Mouse (Mus musculus) neural tube, embryonic 15.5 days (tissue): Measurements from ENCODE around the gene Ppard. TPM values are rescaled to one million over a fixed set of nuclear protein-coding genes. Genes with fewer than 3 reads are reported as not detected.
"Not testable (repeated sequence)": the region's sequence is repeated elsewhere in the genome, so short reads cannot be mapped to it uniquely, and the experiment has no call there.

Experiments
- ATAC-seq: fragments of 200-750 bp; cut with Nextera tagmentation; 2 replicates; pipeline ENCODE4 v1.8.0; 2017; ENCODE audit warnings: mild to moderate bottlenecking, moderate TSS enrichment, moderate library complexity; ENCODE audit not compliant: low FRiP score
- H3K27ac ChIP-seq: fragments of 300-500 bp; sonication (generic); replicated peaks from 2 replicates; pipeline ENCODE4 v1.5.1; 2015; ENCODE audit warnings: mild to moderate bottlenecking, inconsistent platforms
- H3K27me3 ChIP-seq: fragments of 300-500 bp; sonication (generic); replicated peaks from 2 replicates; pipeline ENCODE4 v1.6.1; 2015; ENCODE audit warnings: inconsistent platforms
- H3K36me3 ChIP-seq: fragments of 300-500 bp; sonication (generic); 2 replicates; pipeline ENCODE4 v1.6.1; 2015; ENCODE audit warnings: inconsistent platforms
- H3K4me1 ChIP-seq: fragments of 300-500 bp; sonication (generic); 2 replicates; pipeline ENCODE4 v1.6.1; 2015; ENCODE audit warnings: inconsistent platforms
- H3K4me2 ChIP-seq: fragments of 300-500 bp; sonication (generic); 2 replicates; pipeline ENCODE4 v1.6.1; 2015; ENCODE audit warnings: inconsistent platforms, mild to moderate bottlenecking, moderate library complexity
- H3K4me3 ChIP-seq: fragments of 300-500 bp; sonication (generic); replicated peaks from 2 replicates; pipeline ENCODE4 v1.5.1; 2015; ENCODE audit warnings: mild to moderate bottlenecking, inconsistent platforms
- H3K9ac ChIP-seq: fragments of 300-500 bp; sonication (generic); replicated peaks from 2 replicates; pipeline ENCODE4 v1.6.1; 2015; ENCODE audit warnings: mild to moderate bottlenecking, inconsistent platforms
- H3K9me3 ChIP-seq: fragments of 300-500 bp; sonication (generic); replicated peaks from 2 replicates; pipeline ENCODE4 v1.6.1; 2016; ENCODE audit warnings: inconsistent platforms
- WGBS: fragments of 180-500 bp; shearing (Covaris S2); methylation state at CpG from one replicate; pipeline ENCODE4 v1.1.7; 2015; ENCODE audit warnings: mixed read lengths; 5-methylcytosine and 5-hydroxymethylcytosine counted together
- polyA plus RNA-seq: library from polyadenylated mRNA; unstranded; fragments of >200 nt; fragmentation: Nextera tagmentation; extraction: Ambion mirVana; gene quantifications from 2 replicates; pipeline ENCODE4 v1.2.1, GENCODE M21; 2015

Ppard gene
- polyA plus RNA-seq, 1 experiment from 2014 or later: 1.3 TPM

GRCm38 (mm10) chr17:28325751-28326150 lies 93.3 kb downstream of the Ppard start:
- H3K9me3 ChIP-seq: no peaks in the 10 kb centered on the region
- H3K27me3 ChIP-seq: no peaks in the 10 kb centered on the region
- H3K36me3 ChIP-seq: peaks cover 9% of the 10 kb centered on the region; the same call in 1 of the 2 replicates
- no peak overlapping the region for H3K9ac ChIP-seq
- no peak overlapping the region for H3K4me2 ChIP-seq
- H3K27ac ChIP-seq: no peak overlapping the region
- H3K4me1 ChIP-seq: peaks cover 24% of the 10 kb centered on the region
- no peak for ATAC-seq
- H3K4me3 ChIP-seq: no peak overlapping the region
- WGBS: 95% methylated on average over 8 of the region's 8 CpGs

GRCm38 (mm10) chr17:28326951-28327350 lies 94.5 kb downstream of the Ppard start:
- peaks cover 31% of the 10 kb centered on the region for H3K4me1 ChIP-seq
- no peak overlapping the region for H3K4me2 ChIP-seq
- H3K9ac ChIP-seq: peak overlapping the region; percentile 34; the same call in 1 of the 2 replicates
- peaks cover 19% of the 10 kb centered on the region for H3K36me3 ChIP-seq
- ATAC-seq: no peak
- no peak overlapping the region for H3K4me3 ChIP-seq
- H3K27ac ChIP-seq: no peak overlapping the region
- no peaks in the 10 kb centered on the region for H3K27me3 ChIP-seq
- no peaks in the 10 kb centered on the region for H3K9me3 ChIP-seq
- WGBS: 92% methylated on average over 3 of the region's 3 CpGs

DNA sequence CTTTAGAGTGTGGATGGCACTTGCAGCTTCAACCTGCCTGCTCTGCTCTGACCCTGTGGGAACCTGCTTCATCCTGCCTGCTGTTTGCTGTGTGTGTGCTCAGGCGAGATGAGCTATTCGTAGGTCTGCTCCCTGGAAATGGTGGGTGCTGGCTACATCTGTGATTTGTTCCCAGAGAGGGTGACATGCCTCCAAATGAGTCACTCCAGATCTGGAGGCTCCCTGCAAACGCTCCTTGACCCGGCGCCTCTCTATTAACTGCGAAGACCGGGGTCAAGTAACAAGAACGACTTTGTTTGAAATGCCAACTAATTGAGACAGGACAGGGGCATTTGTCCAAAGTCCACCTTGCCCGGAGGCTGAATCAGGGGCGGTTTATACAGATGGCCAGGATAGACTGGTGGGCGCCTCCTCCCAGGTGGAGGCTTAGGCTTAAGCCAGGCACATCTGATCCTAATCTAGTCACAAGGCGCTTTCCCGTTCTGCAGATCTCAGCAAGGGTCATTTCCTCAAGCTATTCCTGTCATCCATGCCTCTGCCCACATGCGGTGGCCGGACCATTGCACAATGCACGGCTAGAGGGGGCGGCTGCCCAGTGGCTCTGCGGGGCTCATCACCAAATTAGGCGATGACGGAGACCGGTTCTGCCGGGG lies 95.3 kb downstream of the Ppard start:
- Histone ChIP-seq H3K9ac (peak overlapping the region; percentile 98), H3K36me3 (peaks cover 19% of the 10 kb centered on the region), H3K4me1 (peaks cover 37% of the 10 kb centered on the region), H3K27ac (peak overlapping the region; percentile 93), H3K4me3 (peak overlapping the region; percentile 77), H3K9me3 (no peaks in the 10 kb centered on the region), H3K27me3 (no peaks in the 10 kb centered on the region), H3K4me2 (peak overlapping the region; percentile 90)
- 14% methylated on average over 22 of the region's 22 CpGs for WGBS
- ATAC-seq: peak; percentile 49

GRCm38 (mm10) chr17:28328366-28328928 lies 95.9 kb downstream of the Ppard start, which contains the start of gene Rpl10a:
TSS of gene Rpl10a (plus strand) at chr17:28328471.
- peak within 1 kb of the TSS; percentile 77 for H3K4me3 ChIP-seq
- peak within 1 kb of the TSS; percentile 93 for H3K27ac ChIP-seq
- peak; percentile 88 for ATAC-seq
- under 1% methylated on average over 67 of the region's 67 CpGs for WGBS
- no peaks in the 10 kb centered on the region for H3K27me3 ChIP-seq
- peaks cover 42% of the 10 kb centered on the region for H3K4me1 ChIP-seq
- no peaks in the 10 kb centered on the region for H3K9me3 ChIP-seq
- H3K36me3 ChIP-seq: peaks cover 19% of the 10 kb centered on the region
- H3K4me2 ChIP-seq: peak within 1 kb of the TSS; percentile 90
- peak within 1 kb of the TSS; percentile 98 for H3K9ac ChIP-seq

DNA sequence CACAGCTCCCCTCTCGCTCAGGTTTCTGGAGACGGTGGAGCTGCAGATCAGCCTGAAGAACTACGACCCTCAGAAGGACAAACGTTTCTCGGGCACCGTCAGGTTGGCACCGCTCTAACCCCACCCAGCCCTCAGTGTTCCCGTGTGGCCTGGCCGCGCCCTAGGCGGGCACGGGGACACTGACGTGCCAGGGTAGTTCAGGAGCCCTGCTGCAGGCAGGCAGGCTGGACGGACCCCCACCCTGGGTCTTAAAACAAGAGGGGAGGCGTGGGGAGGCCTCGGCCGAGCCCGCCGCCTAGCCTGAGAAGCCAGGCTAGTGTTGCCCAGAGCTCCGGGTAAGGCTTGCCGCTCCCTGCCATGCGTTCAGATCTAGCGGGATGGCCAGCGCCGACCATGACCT lies 96.4 kb downstream of the Ppard start:
- 0% methylated on average over 25 of the region's 25 CpGs for WGBS
- Histone ChIP-seq H3K9me3 (no peaks in the 10 kb centered on the region), H3K4me3 (peak overlapping the region; percentile 77), H3K36me3 (peaks cover 19% of the 10 kb centered on the region), H3K9ac (peak overlapping the region; percentile 98), H3K27ac (peak overlapping the region; percentile 93), H3K4me2 (peak overlapping the region; percentile 90), H3K27me3 (no peaks in the 10 kb centered on the region), H3K4me1 (peaks cover 44% of the 10 kb centered on the region)
- ATAC-seq: peak; percentile 30; the same call in 1 of the 2 replicates

- Histone ChIP-seq H3K4me1 (peaks cover 44% of the 10 kb centered on the region), H3K4me2 (peak overlapping the region; percentile 90), H3K27me3 (no peaks in the 10 kb centered on the region), H3K9me3 (no peaks in the 10 kb centered on the region), H3K27ac (peak overlapping the region; percentile 18; the same call in 1 of the 2 replicates), H3K9ac (peak overlapping the region; percentile 98), H3K36me3 (peaks cover 19% of the 10 kb centered on the region), H3K4me3 (peak overlapping the region; percentile 77)
- WGBS: 6% methylated on average over 4 of the region's 4 CpGs
- ATAC-seq: no peak
Measured at GRCm38 (mm10) chr17:28329503-28330231, 97.2 kb downstream of the Ppard start.

- 44% methylated on average over 2 of the region's 2 CpGs for WGBS
- Histone ChIP-seq H3K4me1 (peaks cover 44% of the 10 kb centered on the region), H3K36me3 (peaks cover 19% of the 10 kb centered on the region), H3K9me3 (no peaks in the 10 kb centered on the region), H3K4me2 (peak overlapping the region; percentile 90), H3K27ac (no peak overlapping the region), H3K27me3 (no peaks in the 10 kb centered on the region), H3K9ac (peak overlapping the region; percentile 98), H3K4me3 (peak overlapping the region; percentile 77)
- no peak for ATAC-seq
Measured at GRCm38 (mm10) chr17:28330232-28330546, 97.7 kb downstream of the Ppard start.

DNA sequence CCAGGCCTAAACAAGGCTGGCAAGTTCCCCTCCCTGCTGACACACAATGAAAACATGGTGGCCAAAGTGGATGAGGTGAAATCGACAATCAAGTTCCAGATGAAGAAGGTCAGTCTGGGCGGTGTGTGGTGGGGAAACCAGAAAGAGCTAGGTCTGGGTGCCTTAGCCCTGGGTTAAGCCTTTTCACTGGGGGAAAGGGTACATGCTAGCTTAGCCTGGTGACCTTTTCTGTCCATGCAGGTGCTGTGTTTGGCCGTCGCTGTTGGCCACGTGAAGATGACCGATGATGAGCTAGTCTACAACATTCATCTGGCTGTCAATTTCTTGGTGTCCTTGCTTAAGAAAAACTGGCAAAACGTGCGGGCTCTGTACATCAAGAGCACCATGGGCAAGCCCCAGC lies 98.1 kb downstream of the Ppard start:
- ATAC-seq, H3K9ac ChIP-seq, H3K9me3 ChIP-seq, H3K27me3 ChIP-seq, H3K4me2 ChIP-seq, H3K4me3 ChIP-seq, H3K27ac ChIP-seq: not testable (repeated sequence)
- peaks cover 19% of the 10 kb centered on the region for H3K36me3 ChIP-seq
- H3K4me1 ChIP-seq: peaks cover 44% of the 10 kb centered on the region
- WGBS: 72% methylated on average over 8 of the region's 8 CpGs

- 38% methylated on average over 5 of the region's 7 CpGs for WGBS
- no peak for ATAC-seq
- 0 out of 2 replicates have a peak overlapping the region, but pooled peaks have one; percentile 5 for H3K4me2 ChIP-seq
- no peak overlapping the region for H3K4me3 ChIP-seq
- H3K9ac ChIP-seq: no peak overlapping the region
- peaks cover 19% of the 10 kb centered on the region for H3K36me3 ChIP-seq
- no peaks in the 10 kb centered on the region for H3K9me3 ChIP-seq
- no peaks in the 10 kb centered on the region for H3K27me3 ChIP-seq
- H3K4me1 ChIP-seq: peaks cover 44% of the 10 kb centered on the region
- no peak overlapping the region for H3K27ac ChIP-seq
Measured at GRCm38 (mm10) chr17:28331241-28332112, 99.0 kb downstream of the Ppard start.

DNA sequence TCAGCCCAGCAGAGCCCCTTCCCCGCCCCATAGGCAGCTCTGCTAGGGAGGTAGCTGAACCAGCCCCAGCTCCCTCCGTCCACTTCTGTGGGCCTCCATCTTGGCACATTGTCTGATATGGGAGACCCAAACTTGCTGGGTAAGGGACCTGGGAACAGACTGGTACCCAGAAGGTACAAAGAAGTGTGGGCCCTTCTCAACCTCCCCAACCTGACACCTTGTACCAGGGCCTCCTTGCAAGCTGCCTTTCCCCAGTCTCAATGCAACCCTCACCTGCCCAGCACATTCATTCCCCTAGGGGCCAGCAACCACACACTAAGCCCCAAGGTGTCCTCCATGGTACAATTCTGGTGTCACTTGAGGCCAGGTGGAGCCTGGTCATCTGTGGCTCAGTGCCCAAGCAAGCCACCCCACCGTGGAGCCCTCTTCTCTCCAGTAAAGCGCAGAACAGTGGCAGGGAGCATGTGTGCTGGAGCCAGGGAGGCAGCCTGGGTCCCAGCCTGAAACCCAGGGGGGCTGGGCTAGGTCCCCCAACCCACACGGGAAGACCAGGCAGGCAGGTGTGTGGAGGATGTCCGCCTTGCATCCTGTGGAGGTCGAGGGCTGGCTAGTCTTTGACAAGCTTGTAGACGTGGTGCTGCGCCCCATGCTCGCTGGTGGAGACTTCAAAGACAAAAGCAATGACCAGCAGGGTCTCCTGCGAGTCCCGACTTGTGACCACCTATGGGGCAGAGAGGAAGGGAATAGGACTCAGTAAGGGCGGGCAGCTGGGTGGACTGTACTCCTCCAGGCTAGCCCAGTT lies 99.8 kb downstream of the Ppard start:
- H3K27ac ChIP-seq: no peak overlapping the region
- no peaks in the 10 kb centered on the region for H3K27me3 ChIP-seq
- no peak overlapping the region for H3K4me2 ChIP-seq
- H3K4me3 ChIP-seq: no peak overlapping the region
- H3K9ac ChIP-seq: no peak overlapping the region
- no peaks in the 10 kb centered on the region for H3K9me3 ChIP-seq
- no peak for ATAC-seq
- 48% methylated on average over 13 of the region's 13 CpGs for WGBS
- H3K4me1 ChIP-seq: peaks cover 44% of the 10 kb centered on the region
- peaks cover 19% of the 10 kb centered on the region for H3K36me3 ChIP-seq
